Mouse (Mus musculus): Measurements from ENCODE around the gene Shroom2.

GRCm38 (mm10) chrX:152735283-152735682 lies 34.0 kb downstream of the Shroom2 start:
- TF ChIP-seq CTCF (IDR thresholded peaks at IDR 0.05; ENCODE audit: borderline replicate concordance, control insufficient read depth, extremely low read depth, insufficient read depth, low read length, poor library complexity): no peak
- no peak for TF ChIP-seq POLR2A (IDR thresholded peaks at IDR 0.05; ENCODE audit: control insufficient read depth, extremely low read depth, insufficient read depth, low read length, poor library complexity)
